Mouse (Mus musculus) myocyte (in vitro differentiated cells): ENCODE data around the gene Olfr1134. TPM values are rescaled to one million over a fixed set of nuclear protein-coding genes. Genes with fewer than 3 reads are reported as not detected.

Experiments used
- H3K27me3 ChIP-seq: one replicate; pipeline ENCODE4 v1.6.1; 2011; ENCODE audit not compliant: control insufficient read depth, insufficient read depth, insufficient read length
- H3K36me3 ChIP-seq: one replicate; pipeline ENCODE4 v1.6.1; 2011; ENCODE audit not compliant: control insufficient read depth, insufficient read depth
- H3K4me2 ChIP-seq: one replicate; pipeline ENCODE4 v1.6.1; 2011; ENCODE audit warnings: low read depth, control low read depth
- H3K4me3 ChIP-seq: one replicate; pipeline ENCODE4 v1.5.1; 2011; ENCODE audit warnings: mild to moderate bottlenecking, control low read depth, moderate library complexity
- H3K79me2 ChIP-seq: one replicate; pipeline ENCODE4 v1.6.1; 2011; ENCODE audit not compliant: control insufficient read depth, insufficient read depth
- H3ac ChIP-seq: one replicate; pipeline ENCODE4 v1.6.1; 2011; ENCODE audit not compliant: control insufficient read depth, insufficient read length
- CEBPB ChIP-seq: IDR thresholded peaks from 2 replicates; pipeline ENCODE4 v1.6.1; 2011; ENCODE audit warnings: mild to moderate bottlenecking, moderate library complexity; ENCODE audit not compliant: poor library complexity, insufficient read depth, severe bottlenecking
- E2F4 ChIP-seq: IDR thresholded peaks from one replicate; pipeline ENCODE4 v1.6.1; 2011; ENCODE audit warnings: mild to moderate bottlenecking, control low read depth, moderate library complexity; ENCODE audit not compliant: insufficient read depth
- MAX ChIP-seq: IDR thresholded peaks from one replicate; pipeline ENCODE4 v1.6.1; 2011; ENCODE audit warnings: low read depth, mild to moderate bottlenecking, control low read depth
- MYOD1 ChIP-seq, 3 experiments: IDR thresholded peaks; one replicate each; pipeline ENCODE4 v1.6.1; 2011; ENCODE audit warnings: control low read depth in 2 of 3, low read depth in 2 of 3, mild to moderate bottlenecking in 2 of 3, moderate library complexity in 1 of 3; ENCODE audit not compliant: insufficient read length in 2 of 3, control insufficient read depth in 1 of 3
- MYOG ChIP-seq, 3 experiments: IDR thresholded peaks; one replicate each; pipeline ENCODE4 v1.6.1; 2011; ENCODE audit warnings: control low read depth in 2 of 3, low read depth in 2 of 3, mild to moderate bottlenecking in 2 of 3; ENCODE audit not compliant: insufficient read length in 2 of 3, control insufficient read depth in 1 of 3, insufficient read depth in 1 of 3
- POLR2A ChIP-seq: IDR thresholded peaks from one replicate; pipeline ENCODE4 v1.6.1; 2011; ENCODE audit warnings: low read depth, mild to moderate bottlenecking, control low read depth, moderate library complexity; ENCODE audit not compliant: insufficient read length
- POLR2AphosphoS2 ChIP-seq: IDR thresholded peaks from one replicate; pipeline ENCODE4 v1.6.1; 2011; ENCODE audit warnings: low read depth, control low read depth; ENCODE audit not compliant: insufficient read length
- REST ChIP-seq: IDR thresholded peaks from one replicate; pipeline ENCODE4 v1.6.1; 2011; ENCODE audit warnings: mild to moderate bottlenecking, control low read depth, moderate library complexity; ENCODE audit not compliant: insufficient read depth, insufficient read length
- SRF ChIP-seq: IDR thresholded peaks from one replicate; pipeline ENCODE4 v1.6.1; 2011; ENCODE audit warnings: low read depth; ENCODE audit not compliant: control insufficient read depth, insufficient read length
- TCF12 ChIP-seq: IDR thresholded peaks from one replicate; pipeline ENCODE4 v1.6.1; 2011; ENCODE audit warnings: mild to moderate bottlenecking, control low read depth; ENCODE audit not compliant: poor library complexity, insufficient read depth, severe bottlenecking
- TCF3 ChIP-seq: IDR thresholded peaks from one replicate; pipeline ENCODE4 v1.6.1; 2011; ENCODE audit warnings: low read depth, control low read depth; ENCODE audit not compliant: insufficient read length
- USF1 ChIP-seq: IDR thresholded peaks from one replicate; pipeline ENCODE4 v1.6.1; 2011; ENCODE audit warnings: low read depth, mild to moderate bottlenecking, control low read depth, moderate library complexity
- polyA plus RNA-seq: library from polyadenylated mRNA; unstranded; fragments of >200 nt; fragmentation: generic; extraction: Trizol; gene quantifications from one replicate; pipeline ENCODE4 v1.2.1, GENCODE M21; 2012; ENCODE audit warnings: missing spikeins

Olfr1134 gene
- not detected for polyA plus RNA-seq

GRCm38 (mm10) chr2:87658360-87658759, at the start of gene Olfr1134:
Gene Olfr1134, minus strand, starts transcription at chr2:87658460.
- H3K36me3 ChIP-seq, result no peaks in the 10 kb centered on the region
- no peaks in the 10 kb centered on the region for H3K27me3 ChIP-seq
- H3K4me2 ChIP-seq, result no peak within 1 kb of the TSS
- H3K4me3 ChIP-seq, result no peak within 1 kb of the TSS
- TF ChIP-seq MAX (no peak), POLR2A (no peak), SRF (no peak), USF1 (no peak), TCF12 (no peak), POLR2AphosphoS2 (no peak), E2F4 (no peak), MYOD1 (IDR thresholded peaks at IDR 0.05; ENCODE audit: control insufficient read depth in 1 of 3, insufficient read length in 2 of 3, low read depth in 2 of 3) (no peak), MYOG (IDR thresholded peaks at IDR 0.05; ENCODE audit: control insufficient read depth in 1 of 3, insufficient read depth in 1 of 3, insufficient read length in 2 of 3, low read depth in 2 of 3) (no peak), TCF3 (no peak)
- no peak within 1 kb of the TSS for H3ac ChIP-seq
- H3K79me2 ChIP-seq, result no peaks in the 10 kb centered on the region

GRCm38 (mm10) chr2:87693847-87694246, 35.6 kb upstream of the Olfr1134 start, which contains the start of gene Olfr1136:
Gene Olfr1136, minus strand, starts transcription at chr2:87693947.
- Histone ChIP-seq H3K36me3 (no peaks in the 10 kb centered on the region), H3K79me2 (no peaks in the 10 kb centered on the region), H3K4me3 (no peak within 1 kb of the TSS), H3K4me2 (no peak within 1 kb of the TSS), H3ac (no peak within 1 kb of the TSS), H3K27me3 (no peaks in the 10 kb centered on the region)
- TF ChIP-seq REST, result no peak
- no peak for TF ChIP-seq TCF12
- no peak for TF ChIP-seq TCF3
- TF ChIP-seq MYOD1 (IDR thresholded peaks at IDR 0.05; ENCODE audit: control insufficient read depth in 1 of 3, insufficient read length in 2 of 3, low read depth in 2 of 3), result no peak
- no peak for TF ChIP-seq MYOG (IDR thresholded peaks at IDR 0.05; ENCODE audit: control insufficient read depth in 1 of 3, insufficient read depth in 1 of 3, insufficient read length in 2 of 3, low read depth in 2 of 3)
- TF ChIP-seq CEBPB, result no peak
- TF ChIP-seq E2F4, result no peak
- TF ChIP-seq MAX, result no peak
- no peak for TF ChIP-seq SRF
- no peak for TF ChIP-seq USF1
- no peak for TF ChIP-seq POLR2AphosphoS2
- TF ChIP-seq POLR2A, result no peak

GRCm38 (mm10) chr2:87673564-87673963, 15.3 kb upstream of the Olfr1134 start, which contains the start of gene Olfr1135:
Gene Olfr1135, minus strand, starts transcription at chr2:87673664.
- no peak within 1 kb of the TSS for H3ac ChIP-seq
- no peak within 1 kb of the TSS for H3K4me3 ChIP-seq
- no peaks in the 10 kb centered on the region for H3K36me3 ChIP-seq
- TF ChIP-seq CEBPB (no peak), POLR2A (no peak), USF1 (no peak), REST (no peak), TCF12 (no peak), MAX (no peak), POLR2AphosphoS2 (no peak), SRF (no peak), TCF3 (no peak), MYOG (IDR thresholded peaks at IDR 0.05; ENCODE audit: control insufficient read depth in 1 of 3, insufficient read depth in 1 of 3, insufficient read length in 2 of 3, low read depth in 2 of 3) (no peak), MYOD1 (IDR thresholded peaks at IDR 0.05; ENCODE audit: control insufficient read depth in 1 of 3, insufficient read length in 2 of 3, low read depth in 2 of 3) (no peak), E2F4 (no peak)
- no peaks in the 10 kb centered on the region for H3K27me3 ChIP-seq
- no peaks in the 10 kb centered on the region for H3K79me2 ChIP-seq
- no peak within 1 kb of the TSS for H3K4me2 ChIP-seq

- Histone ChIP-seq H3K4me2 (no peak within 1 kb of the TSS), H3K4me3 (no peak within 1 kb of the TSS), H3K79me2 (no peaks in the 10 kb centered on the region), H3K27me3 (no peaks in the 10 kb centered on the region), H3K36me3 (no peaks in the 10 kb centered on the region), H3ac (no peak within 1 kb of the TSS)
- TF ChIP-seq TCF3 (no peak), MYOG (IDR thresholded peaks at IDR 0.05; ENCODE audit: control insufficient read depth in 1 of 3, insufficient read depth in 1 of 3, insufficient read length in 2 of 3, low read depth in 2 of 3) (no peak), POLR2A (no peak), USF1 (no peak), SRF (no peak), CEBPB (no peak), E2F4 (no peak), REST (no peak), MYOD1 (IDR thresholded peaks at IDR 0.05; ENCODE audit: control insufficient read depth in 1 of 3, insufficient read length in 2 of 3, low read depth in 2 of 3) (no peak), MAX (no peak), TCF12 (no peak), POLR2AphosphoS2 (no peak)
These were observed 11.0 kb downstream of the Olfr1134 start, which contains the start of gene Olfr1133 for GRCm38 (mm10) chr2:87647274-87647673. Gene Olfr1133, minus strand, starts transcription at chr2:87647374.
